Mouse (Mus musculus): ENCODE measurements around the gene Cpe.

- TF ChIP-seq CTCF (IDR thresholded peaks at IDR 0.05; ENCODE audit: low read depth, low read length) = no peak
- TF ChIP-seq POLR2A (IDR thresholded peaks at IDR 0.05; ENCODE audit: extremely low read depth, insufficient read depth, low read length) = no peak
These were observed 44.0 kb upstream of the Cpe start for GRCm38 (mm10) chr8:64736767-64737323.

All from liver, adult 2 months (tissue).